Mouse (Mus musculus) neural tube, embryonic 12.5 days (tissue): Measurements from ENCODE around the gene Haus2. TPM values are rescaled to one million over a fixed set of nuclear protein-coding genes. Genes with fewer than 3 reads are reported as not detected.
A peak's percentile ranks its signal among the peaks of the same experiment; 100 is the strongest.

Source experiments
- ATAC-seq: fragments of 200-750 bp; cut with Nextera tagmentation; 2 replicates; pipeline ENCODE4 v1.8.0; 2017; ENCODE audit warnings: low read depth, mild to moderate bottlenecking, moderate TSS enrichment, moderate library complexity; ENCODE audit not compliant: low FRiP score
- H3K27ac ChIP-seq: fragments of 300-500 bp; sonication (generic); 2 replicates; pipeline ENCODE4 v1.5.1; 2016
- H3K27me3 ChIP-seq: fragments of 300-500 bp; sonication (generic); replicated peaks from 2 replicates; pipeline ENCODE4 v1.6.1; 2016; ENCODE audit warnings: mild to moderate bottlenecking
- H3K36me3 ChIP-seq: fragments of 300-500 bp; sonication (generic); 2 replicates; pipeline ENCODE4 v1.6.1; 2016; ENCODE audit warnings: mild to moderate bottlenecking
- H3K4me1 ChIP-seq: fragments of 300-500 bp; sonication (generic); 2 replicates; pipeline ENCODE4 v1.6.1; 2016
- H3K4me2 ChIP-seq: fragments of 300-500 bp; sonication (generic); replicated peaks from 2 replicates; pipeline ENCODE4 v1.6.1; 2016; ENCODE audit warnings: mild to moderate bottlenecking
- H3K4me3 ChIP-seq: fragments of 300-500 bp; sonication (generic); 2 replicates; pipeline ENCODE4 v1.5.1; 2016
- H3K9ac ChIP-seq: fragments of 300-500 bp; sonication (generic); 2 replicates; pipeline ENCODE4 v1.6.1; 2016; ENCODE audit warnings: mild to moderate bottlenecking
- H3K9me3 ChIP-seq: fragments of 300-500 bp; sonication (generic); 2 replicates; pipeline ENCODE4 v1.6.1; 2016; ENCODE audit warnings: mild to moderate bottlenecking
- WGBS: fragments of 180-500 bp; shearing (Covaris S2); methylation state at CpG from one replicate; pipeline ENCODE4 v1.1.7; 2016; 5-methylcytosine and 5-hydroxymethylcytosine counted together
- polyA plus RNA-seq: library from polyadenylated mRNA; unstranded; fragments of >200 nt; fragmentation: Nextera tagmentation; extraction: Ambion mirVana; gene quantifications from 2 replicates; pipeline ENCODE4 v1.2.1, GENCODE M21; 2016

Haus2 gene
- polyA plus RNA-seq, 1 experiment from 2014 or later: 32.7 TPM

DNA sequence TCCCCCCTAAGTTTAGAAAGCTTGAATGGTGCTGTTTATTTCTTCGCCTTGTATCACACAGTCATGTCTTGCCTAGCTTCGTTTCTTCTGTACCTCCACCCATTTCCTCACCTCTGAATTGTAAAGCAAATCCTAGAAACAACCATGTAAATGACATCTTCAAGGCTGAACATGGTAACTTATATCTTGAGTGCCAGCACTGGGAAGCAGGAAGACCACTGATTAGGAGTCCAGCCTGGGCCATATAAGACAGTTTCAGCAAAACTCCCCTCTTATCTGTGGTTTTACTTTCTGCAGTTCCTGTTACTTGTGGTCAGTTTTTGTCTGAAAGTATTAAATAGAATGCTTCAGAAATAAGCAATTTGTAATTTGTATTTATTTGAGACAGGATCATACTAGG is 33.2 kb upstream of the Haus2 start:
- 88% methylated on average over 2 of the region's 2 CpGs for WGBS

GRCm38 (mm10) chr2:120577799-120578198 is 31.4 kb upstream of the Haus2 start:
- no peak overlapping the region for H3K9ac ChIP-seq
- 85% methylated on average over 4 of the region's 4 CpGs for WGBS
- H3K9me3 ChIP-seq: no peaks in the 10 kb centered on the region
- H3K4me1 ChIP-seq: no peaks in the 10 kb centered on the region
- no peaks in the 10 kb centered on the region for H3K27me3 ChIP-seq
- H3K4me2 ChIP-seq: no peak overlapping the region
- no peak for ATAC-seq
- H3K4me3 ChIP-seq: no peak overlapping the region
- no peak overlapping the region for H3K27ac ChIP-seq
- H3K36me3 ChIP-seq: no peaks in the 10 kb centered on the region

More for the DNA sequence above, 33.2 kb upstream of the Haus2 start:
- Histone ChIP-seq H3K4me3 (no peak overlapping the region), H3K4me2 (no peak overlapping the region), H3K36me3 (peaks cover 6% of the 10 kb centered on the region; the same call in 1 of the 2 replicates), H3K9me3 (no peaks in the 10 kb centered on the region), H3K27ac (no peak overlapping the region), H3K4me1 (no peaks in the 10 kb centered on the region), H3K27me3 (no peaks in the 10 kb centered on the region), H3K9ac (no peak overlapping the region)
- no peak for ATAC-seq

DNA sequence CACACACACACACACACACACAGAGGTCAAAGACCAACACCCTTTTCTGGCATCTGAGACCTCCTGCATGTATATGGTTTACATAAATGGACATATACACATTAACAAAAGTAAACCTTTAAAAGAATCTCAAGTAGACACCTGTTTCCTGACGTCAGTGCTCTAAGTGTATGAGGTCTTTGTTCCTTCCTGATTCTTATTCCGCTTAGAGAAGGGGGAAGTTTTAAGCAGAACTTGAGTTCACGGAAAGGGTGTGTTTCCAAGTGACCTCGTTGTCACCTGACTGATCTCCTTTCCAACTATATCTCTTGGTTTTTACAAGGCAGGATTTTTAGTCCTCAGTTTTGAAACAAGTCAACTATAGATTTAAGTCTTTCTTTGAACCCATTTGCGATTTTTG is 30.9 kb upstream of the Haus2 start:
- H3K9me3 ChIP-seq: no peaks in the 10 kb centered on the region
- H3K4me3 ChIP-seq: no peak overlapping the region
- no peak overlapping the region for H3K27ac ChIP-seq
- WGBS: 80% methylated on average over 5 of the region's 5 CpGs
- no peaks in the 10 kb centered on the region for H3K27me3 ChIP-seq
- no peak for ATAC-seq
- H3K36me3 ChIP-seq: no peaks in the 10 kb centered on the region; the same call in 1 of the 2 replicates
- H3K9ac ChIP-seq: no peak overlapping the region
- H3K4me2 ChIP-seq: no peak overlapping the region
- no peaks in the 10 kb centered on the region for H3K4me1 ChIP-seq

- no peak for ATAC-seq
- H3K36me3 ChIP-seq: peaks cover 23% of the 10 kb centered on the region
- no peak overlapping the region for H3K4me3 ChIP-seq
- H3K4me2 ChIP-seq: no peak overlapping the region
- no peak overlapping the region for H3K27ac ChIP-seq
- no peaks in the 10 kb centered on the region for H3K4me1 ChIP-seq
- no peak overlapping the region for H3K9ac ChIP-seq
- H3K9me3 ChIP-seq: no peaks in the 10 kb centered on the region
- 86% methylated on average over 5 of the region's 5 CpGs for WGBS
- H3K27me3 ChIP-seq: no peaks in the 10 kb centered on the region
These were observed 19.4 kb upstream of the Haus2 start for GRCm38 (mm10) chr2:120589759-120590158.

- Histone ChIP-seq H3K27me3 (no peaks in the 10 kb centered on the region), H3K36me3 (peaks cover 37% of the 10 kb centered on the region), H3K9ac (no peak overlapping the region), H3K9me3 (no peaks in the 10 kb centered on the region), H3K4me2 (no peak overlapping the region), H3K4me3 (no peak overlapping the region), H3K4me1 (no peaks in the 10 kb centered on the region), H3K27ac (no peak overlapping the region)
- no peak for ATAC-seq
- WGBS: 97% methylated on average over 1 of the region's 1 CpGs
These were observed 17.0 kb upstream of the Haus2 start for GRCm38 (mm10) chr2:120592227-120592626.

- H3K9ac ChIP-seq: no peak overlapping the region
- peaks cover 55% of the 10 kb centered on the region for H3K36me3 ChIP-seq
- no peak overlapping the region for H3K4me3 ChIP-seq
- H3K27ac ChIP-seq: no peak overlapping the region
- WGBS: 90% methylated on average over 2 of the region's 2 CpGs
- no peaks in the 10 kb centered on the region for H3K27me3 ChIP-seq
- H3K9me3 ChIP-seq: no peaks in the 10 kb centered on the region
- no peak for ATAC-seq
- no peak overlapping the region for H3K4me2 ChIP-seq
- no peaks in the 10 kb centered on the region for H3K4me1 ChIP-seq
These were observed 11.4 kb upstream of the Haus2 start for GRCm38 (mm10) chr2:120597734-120598133.

GRCm38 (mm10) chr2:120599506-120599905 is 9.7 kb upstream of the Haus2 start:
- Histone ChIP-seq H3K9ac (no peak overlapping the region), H3K36me3 (peaks cover 55% of the 10 kb centered on the region)
- 93% methylated on average over 4 of the region's 4 CpGs for WGBS

DNA sequence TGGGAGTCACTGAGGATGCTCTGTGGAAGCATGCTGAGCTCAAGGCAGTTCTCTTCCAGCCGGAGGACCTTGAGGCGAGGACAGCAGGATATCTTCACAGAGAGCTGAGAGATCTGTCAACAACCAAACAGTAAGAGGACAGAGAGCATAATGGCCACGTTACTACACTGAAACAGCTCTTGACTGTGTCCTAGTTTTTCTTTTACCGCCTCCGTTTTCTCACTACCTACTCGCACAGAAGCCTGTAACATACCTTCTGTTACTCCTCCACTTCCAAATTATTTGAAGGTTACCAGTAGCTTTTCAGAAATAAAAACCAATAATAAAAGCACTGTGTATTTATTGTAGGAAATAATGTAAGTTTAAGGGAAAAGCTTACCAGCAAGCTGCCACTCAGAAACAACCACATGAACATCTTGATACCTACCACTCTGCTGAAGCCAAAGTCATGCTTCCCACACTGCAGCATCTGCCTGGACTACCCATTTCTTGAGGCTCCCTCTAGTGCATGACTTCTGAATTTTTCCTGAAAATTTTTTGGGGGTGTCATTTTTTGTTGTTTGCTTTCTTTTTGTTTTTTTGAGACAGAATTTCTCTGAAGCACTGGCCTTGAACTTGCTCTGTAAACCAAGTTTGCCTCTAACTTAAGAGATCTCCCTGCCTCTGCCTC is 3.0 kb upstream of the Haus2 start:
- peaks cover 18% of the 10 kb centered on the region; the same call in 1 of the 2 replicates for H3K36me3 ChIP-seq
- H3K9me3 ChIP-seq: no peaks in the 10 kb centered on the region
- H3K27ac ChIP-seq: no peak overlapping the region
- no peak overlapping the region for H3K9ac ChIP-seq
- no peaks in the 10 kb centered on the region for H3K27me3 ChIP-seq
- peaks cover 13% of the 10 kb centered on the region for H3K4me1 ChIP-seq
- no peak overlapping the region for H3K4me3 ChIP-seq
- WGBS: 84% methylated on average over 6 of the region's 6 CpGs
- H3K4me2 ChIP-seq: no peak overlapping the region
- ATAC-seq: no peak

More at GRCm38 (mm10) chr2:120599506-120599905, 9.7 kb upstream of the Haus2 start:
- Histone ChIP-seq H3K4me2 (no peak overlapping the region), H3K9me3 (no peaks in the 10 kb centered on the region), H3K4me1 (no peaks in the 10 kb centered on the region), H3K27ac (no peak overlapping the region), H3K4me3 (no peak overlapping the region), H3K27me3 (no peaks in the 10 kb centered on the region)
- ATAC-seq: no peak

DNA sequence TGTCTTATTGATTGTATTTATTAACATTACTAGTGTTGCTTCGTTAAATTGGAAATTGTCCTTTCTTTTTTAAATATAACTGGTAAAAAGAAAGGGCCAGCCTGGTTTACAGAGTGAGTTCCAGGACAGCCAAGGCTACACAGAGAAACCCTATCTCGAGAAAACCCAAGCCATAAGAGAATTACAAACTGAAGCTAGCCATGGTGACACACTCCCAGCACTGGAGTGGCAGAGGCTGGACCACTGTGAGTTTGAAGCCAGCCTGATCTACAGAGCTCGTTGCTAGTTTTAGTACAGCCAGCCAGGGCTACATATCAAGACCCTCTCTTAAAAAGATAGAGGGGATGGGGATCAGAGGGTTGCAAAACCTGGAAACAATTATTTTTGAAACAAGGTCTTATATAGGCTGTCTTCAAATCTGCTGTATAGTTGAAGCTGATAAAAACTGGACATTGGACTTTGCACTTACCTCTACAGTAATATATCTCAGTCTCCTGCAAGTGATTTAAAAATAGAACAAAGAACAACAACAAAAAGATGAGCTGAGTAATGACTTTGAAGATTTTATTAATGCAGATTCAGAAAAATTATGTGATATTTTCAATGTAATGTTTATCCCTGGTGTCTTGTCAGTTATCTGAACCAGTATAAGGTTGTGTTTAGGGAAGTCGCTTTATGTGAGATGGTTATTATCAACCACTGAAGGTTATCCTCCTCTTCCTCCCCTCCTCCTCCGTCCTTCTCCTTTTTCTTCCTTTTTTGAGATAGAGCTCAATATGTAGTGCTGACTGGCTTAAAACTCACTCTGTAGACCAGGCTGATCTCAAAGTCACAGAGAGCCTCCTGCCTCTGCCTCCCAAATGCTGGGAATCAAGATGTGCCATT is 7.3 kb downstream of the Haus2 start:
- Histone ChIP-seq H3K9ac (no peak overlapping the region), H3K4me3 (no peak overlapping the region), H3K27me3 (no peaks in the 10 kb centered on the region), H3K27ac (no peak overlapping the region), H3K4me1 (no peaks in the 10 kb centered on the region), H3K36me3 (peaks cover 39% of the 10 kb centered on the region), H3K9me3 (no peaks in the 10 kb centered on the region), H3K4me2 (no peak overlapping the region)
- no peak for ATAC-seq
- WGBS: 91% methylated on average over 5 of the region's 5 CpGs

DNA sequence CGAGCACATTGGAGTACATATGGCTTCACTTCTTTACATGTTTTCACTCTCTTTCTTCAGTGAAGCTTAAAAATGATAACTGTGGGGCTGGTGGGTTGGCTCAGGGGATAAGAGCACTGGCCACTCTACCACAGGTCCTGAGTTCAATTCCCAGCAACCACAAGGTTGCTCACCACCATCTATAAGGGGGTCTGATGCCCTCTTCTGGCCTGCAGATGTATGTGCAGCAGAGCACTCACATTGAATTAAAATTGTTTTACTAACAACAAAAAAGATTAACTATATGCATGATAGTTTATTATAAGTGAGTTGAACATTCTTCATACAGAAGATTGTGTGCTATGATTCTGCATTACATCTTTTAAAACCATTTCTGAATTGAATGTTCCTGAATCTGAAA is 10.4 kb downstream of the Haus2 start:
- WGBS: 100% methylated on average over 1 of the region's 1 CpGs
- Histone ChIP-seq H3K4me3 (no peak overlapping the region), H3K27ac (no peak overlapping the region), H3K4me1 (no peaks in the 10 kb centered on the region), H3K9me3 (no peaks in the 10 kb centered on the region), H3K27me3 (no peaks in the 10 kb centered on the region), H3K9ac (no peak overlapping the region), H3K36me3 (peaks cover 35% of the 10 kb centered on the region), H3K4me2 (no peak overlapping the region)
- ATAC-seq: no peak

DNA sequence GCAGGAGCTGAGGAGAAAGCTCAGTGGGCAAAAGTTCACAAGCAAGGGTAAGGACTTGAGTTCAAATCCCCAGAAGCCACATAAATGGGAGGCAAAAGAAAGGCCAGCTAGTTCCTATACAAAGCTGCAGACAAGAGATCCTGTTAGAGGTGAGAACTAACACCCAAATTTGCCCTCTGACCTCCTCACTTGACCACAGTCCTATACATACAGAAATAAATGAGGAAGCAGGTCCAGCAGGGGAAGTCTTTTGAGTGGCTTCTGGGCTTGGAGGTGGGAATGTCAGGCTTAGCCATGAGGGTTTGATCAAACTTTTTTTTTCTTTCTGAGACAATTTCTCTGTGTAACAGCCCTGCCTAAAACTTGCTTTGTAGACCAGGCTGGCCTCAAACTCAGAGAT is 13.7 kb downstream of the Haus2 start:
- Histone ChIP-seq H3K27ac (no peak overlapping the region), H3K27me3 (no peaks in the 10 kb centered on the region), H3K4me3 (no peak overlapping the region), H3K9me3 (no peaks in the 10 kb centered on the region), H3K4me2 (no peak overlapping the region), H3K36me3 (peaks cover 18% of the 10 kb centered on the region), H3K9ac (no peak overlapping the region), H3K4me1 (no peaks in the 10 kb centered on the region)
- no peak for ATAC-seq

DNA sequence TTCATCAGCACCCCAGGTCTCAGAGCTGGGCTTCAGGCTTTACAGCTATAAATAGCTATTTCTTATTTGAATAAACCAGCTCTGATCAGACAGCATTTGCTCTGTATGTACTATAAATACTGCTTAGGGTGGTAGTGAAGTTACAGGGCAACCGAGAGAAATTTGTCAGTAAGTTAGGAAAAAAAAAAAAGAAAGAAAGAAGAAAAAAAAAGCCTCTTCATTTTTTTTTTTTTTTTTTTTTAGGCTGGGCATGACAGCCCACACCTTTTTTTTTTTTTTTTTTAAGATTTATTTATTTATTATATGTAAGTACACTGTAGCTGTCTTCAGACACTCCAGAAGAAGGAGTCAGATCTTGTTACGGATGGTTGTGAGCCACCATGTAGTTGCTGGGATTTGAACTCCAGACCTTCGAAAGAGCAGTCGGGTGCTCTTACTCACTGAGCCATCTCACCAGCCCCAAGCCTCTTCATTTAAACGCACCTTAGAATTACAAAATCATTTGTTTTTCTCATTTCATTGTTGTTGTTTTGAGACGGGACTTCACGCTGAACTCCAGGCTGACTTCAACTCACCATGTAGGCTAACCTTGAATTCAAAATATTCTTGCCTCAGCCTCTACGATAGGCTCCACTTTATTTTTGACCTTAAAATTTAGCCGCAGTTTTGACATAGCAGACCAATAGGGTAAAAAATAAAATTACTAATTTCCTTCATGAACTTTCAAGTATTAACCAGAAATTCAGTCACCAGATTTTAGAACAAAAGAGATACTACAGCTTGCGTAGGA is 19.1 kb downstream of the Haus2 start:
- no peaks in the 10 kb centered on the region for H3K9me3 ChIP-seq
- H3K4me2 ChIP-seq: peak overlapping the region; percentile 69
- peak overlapping the region; percentile 49; the same call in 1 of the 2 replicates for H3K4me3 ChIP-seq
- no peak overlapping the region for H3K27ac ChIP-seq
- no peak overlapping the region for H3K9ac ChIP-seq
- no peaks in the 10 kb centered on the region for H3K36me3 ChIP-seq
- 29% methylated on average over 10 of the region's 10 CpGs for WGBS
- no peaks in the 10 kb centered on the region for H3K27me3 ChIP-seq
- 0 out of 2 replicates have a peak, but pooled peaks cover 7% of the 10 kb centered on the region for H3K4me1 ChIP-seq
- peak; percentile 41 for ATAC-seq
